Mouse (Mus musculus) brain, embryonic 14.5 days (tissue): Measurements from ENCODE around the gene Rab1b.

Source experiments
- CTCF ChIP-seq: fragments of 200-500 bp; IDR thresholded peaks from 2 replicates; pipeline ENCODE4 v1.5.1; 2012; ENCODE audit warnings: inconsistent platforms, mild to moderate bottlenecking, moderate library complexity, borderline replicate concordance; ENCODE audit not compliant: insufficient read depth, insufficient read length; ENCODE audit errors: extremely low read depth
- POLR2A ChIP-seq: fragments of 200-500 bp; IDR thresholded peaks from 2 replicates; pipeline ENCODE4 v1.6.1; 2012; ENCODE audit warnings: mild to moderate bottlenecking, inconsistent platforms, borderline replicate concordance; ENCODE audit not compliant: poor library complexity, insufficient read depth, insufficient read length, severe bottlenecking; ENCODE audit errors: extremely low read depth

GRCm38 (mm10) chr19:5079279-5079678 is 27.6 kb downstream of the Rab1b start:
- TF ChIP-seq POLR2A (no peak), CTCF (no peak)
